Mouse (Mus musculus) C2C12 (cell line): ENCODE measurements around the gene Nus1. TPM values are rescaled to one million over a fixed set of nuclear protein-coding genes. Genes with fewer than 3 reads are reported as not detected.

Experiments used
- H3K27me3 ChIP-seq: one replicate; pipeline ENCODE4 v1.6.1; 2011; ENCODE audit not compliant: control insufficient read depth, insufficient read depth, insufficient read length
- H3K36me3 ChIP-seq: one replicate; pipeline ENCODE4 v1.6.1; 2011; ENCODE audit not compliant: control insufficient read depth, insufficient read depth
- H3K4me3 ChIP-seq: one replicate; pipeline ENCODE4 v1.5.1; 2011; ENCODE audit warnings: mild to moderate bottlenecking, control low read depth; ENCODE audit not compliant: poor library complexity, insufficient read depth, severe bottlenecking
- H3K79me2 ChIP-seq: one replicate; pipeline ENCODE4 v1.6.1; 2011; ENCODE audit not compliant: control insufficient read depth, insufficient read depth
- H3K79me3 ChIP-seq: one replicate; pipeline ENCODE4 v1.6.1; 2011; ENCODE audit warnings: low read depth, control low read depth
- H3ac ChIP-seq: one replicate; pipeline ENCODE3; 2011; ENCODE audit warnings: low read depth; ENCODE audit not compliant: control insufficient read depth, insufficient read length
- CEBPB ChIP-seq: IDR thresholded peaks from one replicate; pipeline ENCODE4 v1.6.1; 2011; ENCODE audit warnings: low read depth, mild to moderate bottlenecking, control low read depth, moderate library complexity
- CTCF ChIP-seq: IDR thresholded peaks from one replicate; pipeline ENCODE4 v1.5.1; 2011; ENCODE audit not compliant: control insufficient read depth, insufficient read depth, insufficient read length
- FOSL1 ChIP-seq: IDR thresholded peaks from one replicate; pipeline ENCODE4 v1.8.0; 2011; ENCODE audit warnings: mild to moderate bottlenecking, low read length; ENCODE audit not compliant: poor library complexity, insufficient read depth, severe bottlenecking
- MAX ChIP-seq: IDR thresholded peaks from one replicate; pipeline ENCODE4 v1.6.1; 2011; ENCODE audit warnings: mild to moderate bottlenecking, control low read depth
- MYOD1 ChIP-seq: IDR thresholded peaks from one replicate; pipeline ENCODE4 v1.6.1; 2011; ENCODE audit warnings: low read depth; ENCODE audit not compliant: control insufficient read depth, insufficient read length
- MYOG ChIP-seq: IDR thresholded peaks from one replicate; pipeline ENCODE4 v1.6.1; 2011; ENCODE audit not compliant: control insufficient read depth, insufficient read length; ENCODE audit errors: extremely low read depth
- USF1 ChIP-seq: IDR thresholded peaks from one replicate; pipeline ENCODE4 v1.6.1; 2011; ENCODE audit warnings: low read depth, mild to moderate bottlenecking, control low read depth, moderate library complexity
- long read RNA-seq, 2 experiments: library from polyadenylated mRNA; unstranded; transcript quantifications; one replicate each; pipeline ENCODE4 v2.0.0; 2019 to 2020
- polyA plus RNA-seq: library from polyadenylated mRNA; unstranded; fragments of >200 nt; fragmentation: generic; extraction: Trizol; gene quantifications from one replicate; pipeline ENCODE4 v1.2.1, GENCODE M21; 2012; ENCODE audit warnings: missing spikeins

The Nus1 gene
- 16.1 TPM for polyA plus RNA-seq
- long read RNA-seq, experiment 1, full-length matches to known transcripts, result 5 of 13 reads
- long read RNA-seq, experiment 1, partial matches to known transcripts, result 2 of 13 reads
- long read RNA-seq, experiment 1, other reads (novel, unspliced or antisense), result 6 of 13 reads
- long read RNA-seq, experiment 2, full-length matches to known transcripts, result 29 of 45 reads
- long read RNA-seq, experiment 2, partial matches to known transcripts, result 3 of 45 reads
- long read RNA-seq, experiment 2, other reads (novel, unspliced or antisense), result 13 of 45 reads

- peak within 1 kb of the TSS; percentile 98 for H3K4me3 ChIP-seq
- no peaks in the 10 kb centered on the region for H3K27me3 ChIP-seq
- peaks cover 50% of the 10 kb centered on the region for H3K79me2 ChIP-seq
- TF ChIP-seq CTCF, result peak; percentile 96
- TF ChIP-seq MAX, result peak; percentile 74
- TF ChIP-seq USF1, result no peak
- TF ChIP-seq MYOG, result no peak
- TF ChIP-seq FOSL1, result no peak
- peak within 1 kb of the TSS; percentile 87 for H3ac ChIP-seq
- H3K36me3 ChIP-seq, result peaks cover 11% of the 10 kb centered on the region
- peaks cover 48% of the 10 kb centered on the region for H3K79me3 ChIP-seq
Measured at GRCm38 (mm10) chr10:52417299-52417997, at the start of gene Nus1. Gene Nus1 (plus strand): TSS chr10:52417547.

DNA sequence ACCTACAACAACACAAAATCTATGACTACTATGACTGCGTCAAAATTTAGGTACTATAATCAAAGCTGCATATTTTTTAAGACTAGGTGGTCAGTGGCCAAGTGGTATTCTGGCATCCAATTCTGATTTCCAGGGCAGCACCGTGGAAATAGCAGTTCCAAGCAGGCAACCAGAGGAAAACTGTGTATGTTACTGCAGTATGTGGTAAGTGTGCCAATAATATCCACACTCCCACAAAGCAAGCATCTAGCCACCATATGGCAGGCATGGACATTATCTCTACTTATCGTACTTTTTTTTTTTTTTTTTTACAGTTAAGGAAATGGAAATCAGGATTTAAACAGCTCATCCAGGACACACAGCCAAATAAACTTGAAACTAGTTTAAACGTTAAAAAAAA lies 49.0 kb upstream of the Nus1 start:
- Histone ChIP-seq H3K27me3 (no peaks in the 10 kb centered on the region), H3K79me3 (peaks cover 25% of the 10 kb centered on the region), H3ac (no peak overlapping the region), H3K79me2 (peaks cover 61% of the 10 kb centered on the region), H3K36me3 (no peaks in the 10 kb centered on the region), H3K4me3 (no peak overlapping the region)
- no peak for TF ChIP-seq CTCF

DNA sequence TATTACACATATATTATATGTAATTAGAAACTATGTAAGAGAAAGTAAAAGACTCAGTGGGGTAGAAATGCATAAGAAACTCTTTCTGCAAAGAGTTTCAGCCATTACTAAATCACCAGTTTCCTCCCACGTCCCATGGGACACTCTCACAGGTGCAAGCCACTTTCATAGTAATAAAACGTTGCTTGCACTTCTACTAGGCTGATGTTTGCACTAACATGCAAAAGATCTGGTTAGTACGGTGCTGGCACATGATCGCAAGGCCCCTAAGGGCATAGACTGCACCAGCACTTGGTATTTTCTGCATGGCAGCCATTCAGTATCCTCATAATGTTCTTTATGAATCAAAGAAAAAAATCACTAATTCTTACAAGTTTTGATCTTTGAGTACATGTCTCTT lies 43.5 kb upstream of the Nus1 start:
- Histone ChIP-seq H3K4me3 (no peak overlapping the region), H3K36me3 (no peaks in the 10 kb centered on the region), H3ac (no peak overlapping the region), H3K27me3 (no peaks in the 10 kb centered on the region), H3K79me2 (peaks cover 86% of the 10 kb centered on the region), H3K79me3 (peaks cover 55% of the 10 kb centered on the region)
- TF ChIP-seq MYOD1 (no peak), CTCF (no peak), MYOG (no peak), MAX (no peak), USF1 (no peak), FOSL1 (no peak), CEBPB (no peak)

DNA sequence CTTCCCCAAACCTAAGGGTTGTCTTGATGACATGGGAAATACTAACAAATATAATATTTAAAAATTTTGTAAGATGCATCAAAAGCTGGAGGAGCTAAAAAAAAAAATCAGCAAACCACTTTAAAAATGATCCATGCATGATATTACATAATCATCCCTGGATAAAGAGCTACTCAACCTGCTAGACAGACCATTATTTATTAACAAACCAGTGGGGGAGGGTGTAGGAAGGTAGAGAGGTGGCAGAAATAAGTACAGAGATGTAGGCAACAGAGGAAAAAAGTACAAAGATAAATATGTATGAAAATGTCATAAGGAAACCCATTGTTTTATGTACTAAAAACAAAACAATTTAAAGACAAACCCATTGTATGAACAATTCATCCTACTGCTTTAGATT lies 42.7 kb upstream of the Nus1 start:
- Histone ChIP-seq H3K4me3 (no peak overlapping the region), H3K79me3 (peaks cover 60% of the 10 kb centered on the region), H3K36me3 (no peaks in the 10 kb centered on the region), H3ac (no peak overlapping the region), H3K79me2 (peaks cover 88% of the 10 kb centered on the region), H3K27me3 (no peaks in the 10 kb centered on the region)
- TF ChIP-seq CEBPB (no peak), CTCF (no peak), MYOD1 (no peak), USF1 (no peak), MYOG (no peak), MAX (no peak), FOSL1 (no peak)

DNA sequence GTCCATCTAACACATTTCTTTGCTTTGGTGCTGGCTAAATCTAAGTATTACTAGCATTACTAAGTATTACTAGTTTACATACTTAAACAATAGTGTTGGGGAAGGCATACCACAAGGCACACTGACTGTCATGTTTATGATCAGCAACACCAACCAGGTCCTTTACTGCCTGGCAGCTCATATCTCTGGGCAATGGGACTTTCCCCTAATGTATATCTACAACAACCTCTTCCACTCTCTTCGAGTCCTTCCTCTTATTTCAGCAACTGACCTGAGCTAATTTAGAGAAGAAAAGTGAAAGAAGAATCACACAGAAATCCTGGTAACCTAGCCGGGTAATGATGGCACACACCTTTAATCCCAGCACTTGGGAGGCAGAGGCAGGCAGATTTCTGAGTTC lies 40.9 kb upstream of the Nus1 start:
- TF ChIP-seq CTCF (no peak), MYOG (no peak), MAX (no peak), CEBPB (no peak), MYOD1 (no peak), FOSL1 (no peak)
- no peaks in the 10 kb centered on the region for H3K36me3 ChIP-seq
- no peak overlapping the region for H3K4me3 ChIP-seq
- H3ac ChIP-seq, result no peak overlapping the region
- peaks cover 98% of the 10 kb centered on the region for H3K79me2 ChIP-seq
- H3K79me3 ChIP-seq, result peaks cover 71% of the 10 kb centered on the region
- H3K27me3 ChIP-seq, result no peaks in the 10 kb centered on the region
